Mouse (Mus musculus) adipocyte (in vitro differentiated cells): ENCODE data around the gene Btd.

Source experiments
- DNase-seq: peaks from one replicate; pipeline ENCODE4 v3.0.0-alpha.2; 2016; ENCODE audit warnings: low spot score

Gene Btd

GRCm38 (mm10) chr14:31700376-31700775 lies 59.5 kb downstream of the Btd start:
- peak; percentile 12 for DNase-seq

- no peak for DNase-seq
Measured at GRCm38 (mm10) chr14:31709343-31709742, 68.5 kb downstream of the Btd start.

- no peak for DNase-seq
Measured at GRCm38 (mm10) chr14:31715669-31716068, 74.8 kb downstream of the Btd start.

DNA sequence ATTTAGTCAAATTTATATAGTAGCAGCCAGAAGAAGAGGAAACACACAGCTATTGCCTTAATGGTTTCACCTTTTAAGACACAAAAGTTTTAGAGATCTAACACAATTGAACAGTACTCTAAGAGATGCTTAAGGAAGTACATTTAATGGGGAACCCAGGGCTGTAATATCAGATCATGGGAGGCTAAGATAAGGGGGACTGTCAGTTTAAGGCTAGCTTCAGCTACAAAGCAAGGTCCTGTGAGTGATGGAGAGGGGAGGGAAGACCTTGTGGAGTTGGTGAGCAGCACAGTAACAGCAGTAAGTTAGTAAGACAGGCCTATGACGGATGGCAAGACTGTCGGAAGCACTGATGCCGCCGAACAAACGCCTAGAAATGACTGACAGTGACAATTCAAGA lies 76.5 kb downstream of the Btd start:
- DNase-seq = no peak
